Mouse (Mus musculus) c-Kit-positive CD71-negative TER-119-negative erythroid progenitor cells, embryonic 14.5 days (primary cell): ENCODE data around the gene Ppme1.

Source experiments
- DNase-seq: peaks from one replicate; pipeline ENCODE4 v3.0.0-alpha.2; 2013; ENCODE audit warnings: low read depth

Gene Ppme1

DNA sequence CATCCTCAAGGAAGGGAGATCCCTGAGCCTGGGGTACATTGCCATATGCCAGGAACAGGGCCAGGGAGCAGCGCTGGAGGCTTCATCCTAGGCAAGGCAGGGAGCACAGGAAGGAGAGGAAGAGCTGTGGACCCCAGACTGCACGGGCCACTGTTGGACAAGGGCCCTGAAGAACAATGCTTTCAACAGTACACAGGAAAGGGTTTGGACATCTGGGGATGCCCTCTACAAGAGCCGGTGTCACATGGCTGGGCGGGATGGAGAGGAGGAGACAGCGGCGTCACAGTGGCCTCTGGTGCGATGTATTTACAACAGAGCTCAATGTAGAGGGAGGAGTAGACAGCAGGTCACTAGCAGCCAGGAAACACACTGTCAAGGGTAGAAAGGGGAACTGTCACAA, 44.6 kb downstream of the Ppme1 start:
- no peak for DNase-seq

DNA sequence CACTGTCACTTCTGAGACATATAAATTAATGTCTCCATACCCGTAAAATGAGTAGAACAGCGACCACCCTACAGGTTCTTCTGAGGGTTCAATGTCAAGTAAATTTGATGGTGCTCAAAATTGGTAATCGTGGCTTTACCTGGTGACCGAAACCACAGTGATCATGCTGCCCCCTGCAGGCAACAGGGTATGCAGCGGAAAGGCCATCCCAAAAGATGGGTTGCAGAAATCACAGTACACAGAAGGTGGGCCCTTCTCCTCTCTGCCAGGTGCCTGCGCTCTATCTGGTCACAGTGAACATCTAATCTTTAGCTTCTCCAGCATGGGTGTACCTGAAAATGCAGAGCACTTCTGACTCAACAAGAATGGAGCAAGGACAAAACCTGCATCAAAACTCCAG, 46.6 kb downstream of the Ppme1 start:
- peak; percentile 8 for DNase-seq

DNA sequence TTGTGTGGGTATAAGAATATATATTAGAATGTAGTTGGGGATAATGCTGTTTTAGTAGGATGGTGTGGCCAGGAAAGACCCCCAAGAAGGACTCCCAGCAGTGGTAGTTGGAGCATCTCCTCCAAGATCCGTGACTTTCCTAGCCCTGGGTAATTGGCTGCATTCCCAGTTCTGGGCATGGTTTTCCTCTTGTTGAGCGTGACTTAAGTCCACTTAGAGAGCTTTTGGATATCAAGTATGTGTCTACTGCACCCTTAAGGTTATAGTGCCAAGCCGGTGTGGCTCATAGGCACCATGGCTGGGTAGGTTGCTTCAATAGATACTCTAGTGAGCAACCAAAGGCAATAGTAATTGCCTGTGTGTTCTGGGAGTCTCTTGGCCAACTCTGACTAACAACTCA, 48.4 kb downstream of the Ppme1 start:
- no peak for DNase-seq

DNA sequence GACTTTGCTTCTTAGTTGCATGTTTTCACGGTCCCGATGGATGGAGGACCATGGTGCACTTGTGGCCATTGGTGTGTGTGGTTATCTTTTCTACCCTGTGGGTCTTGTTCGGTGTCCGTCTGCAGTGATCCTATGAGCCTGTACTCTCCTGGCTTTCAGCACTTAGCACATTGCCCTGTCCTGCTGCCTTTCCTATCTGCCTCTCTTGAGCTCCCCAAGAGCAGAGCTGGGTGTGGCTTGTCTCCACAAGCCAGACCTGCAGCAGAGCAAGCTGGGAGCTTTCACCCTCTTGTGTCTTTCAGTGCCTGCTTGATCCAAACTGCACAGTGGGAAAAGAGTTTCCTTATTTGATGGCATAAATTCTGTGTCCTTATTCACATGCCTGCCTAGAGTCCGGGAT, 54.6 kb downstream of the Ppme1 start:
- no peak for DNase-seq

DNA sequence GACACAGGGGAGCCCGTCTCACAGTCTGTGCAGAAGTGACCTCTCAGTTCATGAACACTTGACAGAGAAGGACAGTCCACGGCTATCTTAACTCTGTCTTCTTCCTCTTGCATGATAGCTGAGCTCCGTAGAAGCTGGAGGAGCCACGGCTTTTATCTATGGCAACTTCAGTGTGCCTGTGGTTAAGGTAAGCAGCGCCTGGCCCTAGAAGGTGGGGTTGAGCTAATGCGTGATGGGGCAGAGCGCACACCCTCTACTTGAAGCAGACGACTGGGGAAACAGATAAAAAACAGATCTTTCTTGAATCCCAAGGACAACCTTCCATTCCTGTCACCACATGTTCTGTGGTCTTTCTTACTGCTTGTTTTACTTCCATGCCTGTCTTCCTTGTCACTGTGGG, 55.2 kb downstream of the Ppme1 start:
- DNase-seq: peak; percentile 13

DNA sequence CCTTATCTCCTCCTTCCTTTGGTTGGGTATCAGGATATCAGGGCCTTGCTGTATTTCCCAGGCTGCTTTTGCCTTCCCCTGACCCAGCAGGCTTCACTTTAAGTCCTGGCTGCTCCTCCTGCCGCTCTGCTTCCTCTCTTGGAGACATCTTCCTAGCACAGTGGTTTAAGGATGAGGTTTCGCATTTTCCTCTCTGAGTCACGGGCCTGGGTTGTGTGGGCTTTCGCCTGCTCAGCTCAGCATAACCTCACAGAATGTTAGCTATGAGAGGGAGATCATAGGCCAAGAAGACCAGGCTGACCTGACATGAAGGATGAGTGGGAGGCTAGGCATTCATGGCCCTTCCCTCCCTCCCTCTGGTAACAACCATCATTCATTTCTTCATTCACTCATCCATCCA, 59.4 kb downstream of the Ppme1 start:
- no peak for DNase-seq

DNA sequence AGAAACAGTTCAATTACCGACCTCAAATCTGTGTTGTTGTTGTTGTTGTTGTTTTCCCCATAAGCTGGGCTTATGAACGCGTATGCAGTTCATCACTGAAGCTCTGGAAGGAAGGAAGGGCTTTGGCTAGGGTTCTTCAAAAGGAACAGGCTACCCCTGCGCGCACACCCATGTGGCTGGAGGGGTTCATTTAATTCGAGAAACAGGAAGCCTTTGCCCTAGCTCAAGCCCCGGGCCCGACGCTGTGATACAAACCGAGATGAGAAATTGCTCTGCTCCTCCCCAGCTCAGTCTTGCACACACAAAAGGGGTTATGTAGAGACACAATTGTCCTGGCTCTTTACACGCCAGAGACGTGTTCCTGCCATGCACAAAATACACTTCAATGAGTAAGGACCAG, 61.8 kb downstream of the Ppme1 start:
- no peak for DNase-seq

DNA sequence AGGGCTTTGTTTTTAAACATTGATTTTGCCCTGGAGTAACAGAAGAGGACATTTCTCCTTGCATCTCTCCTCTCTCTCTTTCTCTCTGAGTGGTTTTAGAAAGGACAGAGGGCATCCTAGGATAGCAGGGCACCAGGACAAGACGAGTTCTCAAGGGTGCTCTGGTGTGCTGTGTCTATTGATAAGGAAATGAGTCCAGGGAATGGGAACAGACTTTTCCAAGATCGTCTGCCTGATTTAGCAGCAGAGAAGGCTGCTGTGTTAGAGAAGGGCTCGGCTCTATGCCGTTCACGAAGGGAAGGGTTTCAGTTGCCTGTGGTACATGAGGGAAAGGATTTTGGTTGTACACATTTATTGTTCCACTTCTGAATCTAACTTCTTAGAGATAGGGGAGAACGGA, 62.4 kb downstream of the Ppme1 start:
- DNase-seq: no peak

DNA sequence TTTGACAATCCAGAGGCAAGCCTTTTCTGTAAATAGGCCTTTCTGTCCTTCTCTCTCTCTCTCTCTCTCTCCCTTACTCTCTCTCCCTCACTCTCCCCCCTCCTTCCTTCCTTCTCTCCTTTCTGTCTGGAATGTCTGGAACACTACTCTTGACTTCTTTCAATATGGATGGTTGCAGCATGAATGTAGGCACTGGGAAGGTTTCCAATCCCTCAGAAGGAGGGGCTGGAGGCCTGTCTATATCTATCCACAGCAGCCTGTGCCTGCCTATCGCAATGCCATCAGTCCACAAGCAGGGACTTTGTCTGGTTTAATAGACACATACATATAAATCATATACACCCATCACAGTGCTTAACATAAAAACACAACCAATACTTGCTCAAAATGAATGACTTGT, 62.9 kb downstream of the Ppme1 start:
- DNase-seq: no peak

DNA sequence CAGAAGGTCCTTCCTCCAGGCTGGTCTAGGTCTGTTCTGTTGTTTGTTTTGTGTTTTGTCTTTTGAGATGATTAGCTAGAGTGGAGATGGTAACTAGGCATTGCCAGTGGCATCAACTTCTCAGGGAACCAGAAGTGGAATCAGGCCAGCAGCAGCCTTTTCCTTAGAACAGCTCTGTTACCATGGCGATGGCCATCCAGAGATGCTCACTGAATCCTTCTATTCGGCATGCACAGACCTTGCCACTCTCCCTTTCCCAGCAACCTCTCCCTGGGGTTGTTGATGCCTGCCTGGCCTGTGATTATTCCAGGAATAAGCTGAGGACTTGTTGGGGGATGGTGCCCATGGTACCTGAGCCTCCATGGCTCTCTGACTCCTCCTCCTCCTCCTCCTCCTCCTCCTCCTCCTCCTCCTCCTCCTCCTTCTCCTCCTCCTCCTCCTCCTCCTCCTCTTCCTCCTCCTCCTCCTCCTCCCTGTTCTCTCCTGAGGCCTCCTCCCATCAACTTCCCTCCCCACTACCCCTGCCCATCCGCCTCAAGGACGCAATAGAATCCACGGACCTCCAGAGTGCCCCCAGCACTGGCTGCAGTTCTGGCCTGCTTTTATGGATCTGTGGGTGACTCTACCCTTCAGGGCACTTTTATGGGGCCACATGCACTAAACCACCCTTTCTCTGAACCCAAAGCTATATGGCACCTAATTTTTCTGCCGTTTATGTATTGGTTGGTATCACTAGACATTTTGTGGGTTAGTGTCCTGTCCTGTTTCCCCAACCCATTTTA, 64.0 kb downstream of the Ppme1 start:
- no peak for DNase-seq

DNA sequence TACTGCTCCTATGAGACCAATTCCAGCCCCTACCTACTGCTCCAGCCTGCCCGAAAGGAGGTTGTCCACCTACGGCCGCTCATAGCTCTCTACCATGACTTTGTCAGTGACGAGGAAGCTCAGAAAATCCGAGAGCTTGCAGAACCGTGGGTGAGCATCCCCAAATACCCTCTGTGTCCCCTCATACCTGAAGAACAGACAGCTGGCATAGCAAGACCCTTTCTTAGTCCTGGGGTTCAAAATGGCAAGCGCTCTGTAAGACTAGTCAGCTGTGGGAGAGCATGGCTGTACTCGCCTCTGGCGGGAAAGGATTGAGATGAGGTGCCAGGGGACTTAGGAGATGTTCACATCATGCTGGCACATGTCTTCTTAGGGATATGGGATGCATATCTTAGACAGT, 66.2 kb downstream of the Ppme1 start:
- no peak for DNase-seq

DNA sequence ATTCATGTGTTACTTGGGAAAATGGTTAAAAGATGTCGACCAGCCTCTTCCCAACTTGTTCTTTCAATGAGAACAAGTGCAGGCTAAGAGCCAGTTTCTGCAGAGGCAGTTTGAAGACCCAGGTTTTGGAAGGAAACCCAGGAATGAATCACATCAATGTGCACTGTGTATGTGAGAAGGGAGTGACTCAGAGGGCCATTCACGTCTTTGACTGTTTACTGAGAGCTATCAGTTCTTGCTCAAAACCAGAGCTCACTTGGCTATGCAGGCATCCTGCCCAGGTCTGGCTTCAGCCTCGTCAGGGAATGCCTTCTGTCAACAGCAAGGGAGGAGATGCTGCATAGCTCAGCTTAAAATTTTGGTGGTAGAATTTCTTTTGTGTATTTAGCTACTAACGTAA, 69.8 kb downstream of the Ppme1 start:
- DNase-seq: no peak

DNA sequence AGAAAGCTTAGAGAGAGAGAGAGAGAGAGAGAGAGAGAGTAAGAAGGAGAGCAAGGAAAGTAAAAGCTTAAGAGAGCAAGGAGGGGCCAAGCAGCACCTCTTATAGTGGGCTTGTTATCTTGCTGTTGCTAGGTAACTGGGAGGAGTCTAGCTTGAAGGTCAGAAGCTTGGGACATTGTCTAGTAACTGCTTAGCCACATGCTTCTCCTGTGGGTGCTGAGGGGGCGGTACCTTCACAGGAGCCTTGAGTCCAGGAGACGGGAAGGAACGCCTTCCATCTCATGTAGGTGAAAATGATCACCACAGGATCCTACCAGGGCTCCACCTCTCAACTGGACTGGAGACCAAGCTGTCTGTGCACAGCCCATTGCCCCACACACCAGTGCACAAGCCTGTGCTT, 70.7 kb downstream of the Ppme1 start:
- DNase-seq: no peak

DNA sequence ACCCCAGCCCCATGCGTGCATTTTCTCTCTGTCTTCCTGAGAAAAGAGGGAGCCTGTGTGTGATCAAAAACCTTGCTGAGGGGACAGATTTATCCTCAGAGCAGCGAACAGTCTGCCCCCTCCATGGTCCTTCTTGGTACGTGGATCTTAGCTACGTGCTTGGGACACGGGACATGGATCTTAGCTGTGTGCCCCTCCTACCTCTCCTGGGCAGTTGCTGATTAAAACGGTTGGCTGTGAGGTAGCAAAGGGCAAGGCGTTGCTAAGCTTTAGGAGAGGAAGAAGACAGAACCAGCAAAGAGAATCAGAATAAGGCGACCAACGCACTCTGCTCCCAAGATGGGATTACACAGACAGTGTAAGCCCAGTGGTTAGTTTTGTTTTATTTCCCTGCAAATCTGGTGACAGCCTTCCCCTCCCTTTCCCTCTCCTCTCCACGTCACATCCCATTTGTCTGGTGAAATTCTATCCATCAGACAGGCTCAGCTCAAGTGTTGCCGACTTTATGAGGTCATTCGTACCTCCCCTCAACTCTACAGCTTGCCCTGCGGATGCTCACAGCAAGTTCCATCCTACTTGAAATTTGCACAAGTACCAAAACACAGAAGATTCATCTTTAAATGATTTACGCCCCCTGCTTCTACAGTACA, 73.1 kb downstream of the Ppme1 start:
- DNase-seq: no peak

DNA sequence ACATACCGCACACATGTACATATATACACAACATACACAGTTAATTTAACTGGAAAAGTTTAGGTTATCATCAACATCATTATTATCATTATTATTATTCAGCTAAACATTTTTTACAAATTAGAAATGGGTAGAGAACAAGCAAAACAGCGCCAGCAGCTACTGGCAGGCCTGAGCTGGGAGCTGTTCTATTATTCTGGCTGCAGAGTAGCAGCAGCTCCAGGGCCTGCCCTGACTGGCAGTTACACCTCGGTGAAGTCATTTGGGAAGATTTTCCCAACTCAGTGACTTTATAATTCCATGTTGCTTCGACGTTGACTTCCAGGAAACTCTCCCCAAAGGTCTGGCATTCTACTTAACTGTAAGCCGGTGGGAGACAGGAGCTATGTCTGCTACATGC, 75.4 kb downstream of the Ppme1 start:
- no peak for DNase-seq

DNA sequence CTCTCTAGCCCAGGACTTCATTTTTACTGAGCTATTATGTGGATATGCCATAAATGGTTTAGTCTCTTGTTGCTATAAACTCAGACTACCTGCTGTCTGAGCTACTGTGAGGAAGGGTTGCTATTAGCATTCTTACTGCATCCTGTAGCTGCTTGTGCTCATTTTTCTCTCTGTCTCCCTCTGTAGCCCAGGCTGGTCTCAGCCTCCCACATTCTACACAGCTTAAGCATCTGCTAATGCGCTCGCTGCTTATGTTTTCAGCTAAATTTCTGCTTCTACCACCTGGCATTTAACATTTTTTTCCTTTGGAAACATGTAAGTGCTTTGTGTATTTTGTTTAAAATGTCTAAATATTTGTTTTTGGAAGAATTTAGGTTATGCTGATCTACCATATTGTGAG, 76.4 kb downstream of the Ppme1 start:
- DNase-seq: no peak

DNA sequence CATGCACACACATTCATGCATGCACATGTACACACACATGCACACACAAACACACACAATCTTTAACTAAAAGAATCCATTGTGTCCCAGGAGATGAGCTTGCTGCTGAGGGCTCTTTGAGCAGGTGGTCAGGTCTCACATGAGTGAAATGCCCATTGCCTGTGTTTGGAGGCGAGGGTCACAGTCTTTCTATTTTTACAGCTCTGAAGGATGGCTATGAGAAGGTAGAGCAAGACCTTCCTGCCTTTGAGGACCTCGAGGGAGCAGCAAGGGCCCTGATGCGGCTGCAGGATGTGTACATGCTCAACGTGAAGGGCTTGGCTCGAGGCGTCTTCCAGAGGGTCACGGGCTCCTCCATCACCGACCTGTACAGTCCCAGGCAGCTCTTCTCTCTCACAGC, 78.6 kb downstream of the Ppme1 start:
- no peak for DNase-seq

DNA sequence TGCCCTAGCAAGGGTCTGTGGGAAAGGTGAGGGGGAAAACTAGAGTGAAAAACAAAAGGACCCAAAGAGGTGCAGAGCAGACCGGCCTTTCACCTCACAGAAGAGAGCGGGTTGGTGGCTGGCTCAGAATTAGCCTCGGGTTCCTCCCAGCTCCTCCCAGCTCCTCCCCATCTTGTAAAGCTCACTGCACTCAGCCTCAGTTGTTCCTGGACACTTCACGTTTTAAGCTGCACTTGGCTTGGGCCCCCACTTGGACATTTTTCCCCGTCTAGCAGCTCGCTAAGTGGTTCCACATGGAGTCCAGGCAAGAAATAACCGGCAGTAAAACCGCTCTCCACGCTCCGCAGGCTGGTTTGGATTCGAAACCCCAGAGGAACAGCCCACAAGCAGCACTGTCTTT, 83.5 kb downstream of the Ppme1 start:
- no peak for DNase-seq

DNA sequence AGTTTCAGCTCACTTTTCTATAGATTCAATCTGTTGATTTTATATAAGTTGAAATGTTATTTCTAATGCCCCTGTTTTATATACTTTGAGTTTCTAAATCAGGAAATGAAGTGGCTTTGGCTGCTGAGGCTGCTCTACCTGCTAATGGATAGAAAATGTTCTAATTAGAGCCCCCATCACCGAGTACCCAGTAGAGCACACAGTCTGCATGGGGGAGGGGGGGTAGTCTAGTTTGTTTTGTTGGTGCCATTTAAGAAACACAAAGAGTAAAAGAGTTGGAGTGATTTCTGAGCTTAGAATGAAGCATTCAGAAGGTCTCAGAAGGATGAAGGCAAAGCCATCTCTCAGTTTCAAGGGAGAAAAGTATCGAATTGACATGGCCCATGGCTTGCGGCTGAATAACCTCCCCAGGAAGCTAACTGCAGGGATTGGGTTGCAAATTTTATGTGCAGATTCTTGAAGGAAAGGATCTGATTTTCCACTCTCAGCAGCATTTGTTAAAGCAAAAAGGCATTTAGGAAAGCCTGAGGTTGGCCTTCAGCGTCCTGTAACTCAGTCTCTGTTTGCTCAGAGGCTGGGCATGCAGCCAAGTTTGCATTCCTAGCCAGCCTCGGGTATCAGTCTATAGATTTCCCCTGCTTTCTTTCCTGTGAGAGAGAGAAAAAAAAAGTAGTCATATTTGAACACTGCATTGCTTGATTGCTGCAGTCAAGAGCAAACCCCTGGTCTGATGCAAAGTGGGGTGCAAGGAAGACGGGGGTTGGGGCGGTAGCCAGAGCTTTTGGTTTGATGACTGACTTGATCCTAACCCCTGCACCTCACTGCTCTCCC, 84.1 kb downstream of the Ppme1 start:
- DNase-seq: no peak

DNA sequence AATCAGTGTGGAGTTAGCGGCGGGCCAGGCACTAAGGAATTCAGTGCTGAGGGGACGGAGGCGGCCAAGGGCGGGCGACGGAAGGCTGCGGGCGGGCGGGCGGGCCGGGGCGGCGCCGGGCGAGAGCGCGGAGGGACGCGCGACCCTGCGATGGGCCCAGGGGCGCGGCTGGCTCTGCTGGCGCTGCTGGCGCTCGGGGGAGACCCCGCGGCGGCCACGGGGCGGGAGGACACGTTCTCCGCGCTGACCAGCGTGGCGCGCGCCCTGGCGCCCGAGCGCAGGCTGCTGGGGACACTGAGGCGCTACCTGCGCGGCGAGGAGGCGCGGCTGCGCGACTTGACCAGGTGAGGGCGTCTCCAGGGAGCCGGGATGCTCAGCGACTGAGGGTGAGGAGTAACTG, 86.7 kb downstream of the Ppme1 start, which contains the start of gene P4ha3:
Gene P4ha3 (plus strand): TSS at position 138 of the 400 bp plus-strand sequence.
- DNase-seq: no peak

DNA sequence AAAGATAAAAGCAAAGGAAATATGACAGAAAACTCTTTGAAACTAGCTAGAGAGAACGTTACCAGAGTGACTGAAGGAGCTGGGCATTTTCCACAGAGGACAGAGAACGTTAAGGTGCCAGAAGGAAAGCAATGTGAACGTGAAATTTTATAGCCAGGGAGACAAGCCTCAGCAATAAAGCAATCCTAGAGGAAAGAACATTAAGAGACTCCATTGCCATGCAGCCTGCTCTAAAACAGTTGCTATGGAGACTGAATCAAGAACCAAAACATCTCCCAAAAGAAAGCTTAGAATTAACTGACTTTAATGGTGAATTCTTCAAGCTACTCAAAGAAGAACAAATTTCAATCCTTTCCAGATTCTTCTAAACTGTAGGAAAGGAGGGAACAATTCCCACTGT, 88.8 kb downstream of the Ppme1 start:
- no peak for DNase-seq

DNA sequence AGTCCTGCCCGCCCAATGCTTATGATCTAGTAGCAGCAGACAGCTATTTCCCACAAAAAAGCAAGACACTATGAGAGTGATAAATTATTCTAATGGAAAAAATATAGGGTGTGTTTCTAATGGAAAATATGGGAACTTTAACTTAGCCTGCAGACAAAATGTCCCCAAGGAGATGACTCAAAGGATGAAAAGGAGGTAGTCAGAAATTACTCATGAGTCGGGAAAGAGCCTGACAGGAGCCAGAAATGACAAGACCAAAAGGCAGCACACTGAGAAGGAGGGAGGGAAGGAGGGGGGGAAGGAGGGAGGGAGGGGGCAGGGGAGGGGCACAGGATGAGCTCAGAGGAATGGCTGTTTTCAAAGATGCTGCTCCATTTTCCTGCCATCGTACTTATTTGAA, 90.5 kb downstream of the Ppme1 start:
- no peak for DNase-seq

DNA sequence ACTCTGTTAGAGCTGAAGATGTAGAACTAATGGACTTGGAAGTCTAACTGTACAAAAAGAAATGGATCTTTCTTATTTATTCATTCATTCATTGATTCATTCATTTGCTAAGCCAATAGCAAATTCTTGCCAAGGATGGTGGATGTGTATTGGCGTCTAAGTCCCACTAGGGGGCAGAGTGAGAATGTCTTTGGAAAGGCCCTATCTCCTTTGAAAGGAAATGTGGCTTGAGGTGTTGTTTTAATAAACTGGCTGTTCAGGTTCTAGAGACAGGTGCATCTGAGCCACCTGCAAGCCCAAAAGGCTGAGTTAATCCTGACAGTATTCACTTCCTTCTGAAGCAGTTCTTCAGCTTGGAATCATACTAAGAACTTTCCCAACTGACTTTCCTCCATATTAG, 92.3 kb downstream of the Ppme1 start:
- DNase-seq: peak; percentile 39
